Mouse (Mus musculus): ENCODE results near the gene Pecr.
"Not testable (repeated sequence)": the region's sequence is repeated elsewhere in the genome, so short reads cannot be mapped to it uniquely, and the experiment has no call there.

The Pecr gene

DNA sequence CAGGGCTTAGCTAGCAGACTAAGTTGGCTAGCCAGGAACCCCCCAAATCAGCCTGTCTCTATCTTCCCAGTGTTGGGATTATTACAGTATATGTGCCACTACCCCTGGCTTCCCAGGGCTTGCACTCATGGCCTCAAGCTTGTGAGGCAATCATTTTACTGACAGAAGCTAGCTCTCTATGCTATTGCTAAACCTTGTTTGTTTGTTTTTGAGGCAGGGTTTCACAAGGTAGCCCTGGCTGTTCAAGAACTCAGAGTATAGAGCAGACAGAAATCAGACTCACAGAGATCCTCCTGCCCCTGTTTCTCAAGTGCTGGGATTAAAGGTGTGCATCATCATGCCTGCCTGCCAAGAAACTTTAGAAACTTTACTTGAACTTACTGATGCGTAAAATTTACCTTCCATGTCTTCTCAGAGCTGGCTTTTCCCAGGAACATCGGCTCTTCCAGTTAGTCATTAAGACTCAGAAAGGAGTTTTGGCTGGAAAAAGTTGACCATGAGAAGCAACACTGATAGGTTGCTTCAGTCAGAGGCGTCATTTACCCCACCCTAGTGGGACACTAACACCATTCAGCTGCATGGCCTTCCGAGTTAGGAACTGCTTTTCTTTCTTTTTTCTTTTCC is 4.5 kb upstream of the Pecr start:
- no peak for DNase-seq (ENCODE audit: low read depth, low spot score)

DNA sequence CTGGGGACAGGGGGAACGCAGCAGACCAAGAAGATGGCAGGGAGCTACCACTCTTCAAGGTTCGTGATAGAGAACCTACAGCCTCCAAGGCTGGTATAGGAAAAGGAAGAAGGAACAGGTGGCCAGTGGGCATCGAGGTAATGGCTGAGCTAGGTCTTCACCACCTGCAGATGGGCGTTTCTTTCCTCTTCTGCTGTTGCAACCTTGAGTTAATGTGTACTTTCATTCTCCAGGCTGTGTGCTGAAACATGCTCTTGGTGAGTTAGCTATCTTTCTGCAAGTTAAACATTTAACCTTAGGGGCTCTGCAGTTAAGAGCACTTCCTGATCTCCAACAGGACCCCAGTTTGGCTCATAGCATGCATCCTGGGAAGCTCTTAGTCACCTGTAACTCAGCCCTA is 3.8 kb upstream of the Pecr start:
- no peak for DNase-seq (ENCODE audit: low read depth, low spot score)

DNA sequence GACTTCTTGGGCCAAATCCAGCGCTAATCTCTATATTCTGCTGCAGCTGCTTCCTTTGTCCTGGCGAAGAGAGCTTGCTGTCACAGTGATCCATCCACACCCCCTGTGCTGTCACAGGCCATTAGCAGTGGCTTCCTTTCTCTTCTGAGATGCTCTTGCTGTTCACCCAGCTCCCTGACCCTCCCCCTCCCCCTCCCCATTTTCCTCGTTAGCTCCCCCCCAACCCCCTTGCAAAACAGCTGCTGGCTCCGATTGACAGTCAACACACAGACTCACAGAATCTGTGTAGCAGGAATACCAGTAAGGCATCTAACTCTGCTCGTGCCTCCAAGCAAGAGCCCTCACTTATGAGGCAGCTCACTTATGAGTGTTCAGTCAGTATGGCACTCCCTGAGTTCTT is 2.8 kb upstream of the Pecr start:
- DNase-seq (ENCODE audit: low read depth, low spot score), result no peak

DNA sequence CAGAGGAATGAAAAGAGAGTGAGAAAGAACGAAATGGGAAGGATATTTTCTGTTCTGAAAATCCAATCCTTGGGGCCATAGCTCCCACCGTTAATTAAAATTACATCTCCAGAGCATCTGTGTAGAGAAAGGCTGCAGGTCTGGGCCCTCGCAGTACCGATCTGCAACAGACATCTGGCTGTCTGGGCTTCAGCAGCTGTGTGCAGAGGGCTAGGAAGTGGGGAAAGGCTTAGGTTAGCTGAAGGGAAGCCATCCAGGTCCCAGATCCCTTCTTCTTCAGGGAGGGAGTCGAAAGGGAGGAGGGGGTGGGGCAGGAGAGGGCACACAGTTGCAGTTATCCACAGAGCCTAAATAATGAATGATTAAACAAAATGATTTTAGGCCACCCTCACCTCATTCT is 425 bp upstream of the Pecr start:
- no peak for DNase-seq (ENCODE audit: low read depth, low spot score)

DNA sequence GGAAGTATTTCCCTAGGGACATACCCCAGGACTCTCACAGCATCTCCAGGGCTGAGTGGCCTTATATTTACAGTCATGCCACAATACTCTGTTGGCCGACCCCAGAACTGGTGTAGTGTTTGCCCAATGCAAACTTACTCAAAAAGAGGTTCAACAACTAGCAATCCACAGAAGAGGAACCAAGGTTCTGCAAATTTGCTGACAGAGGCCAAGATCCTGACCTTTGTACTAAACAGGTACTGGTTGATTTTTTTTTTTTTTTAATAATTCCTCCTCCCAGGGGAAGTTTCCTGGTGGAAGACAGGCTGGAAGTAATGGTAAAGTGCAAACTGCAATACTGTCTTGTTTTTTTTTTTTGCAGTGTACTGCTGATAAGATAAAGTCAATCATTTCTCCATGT is 1.5 kb downstream of the Pecr start:
- no peak for DNase-seq (ENCODE audit: low read depth, low spot score)

DNA sequence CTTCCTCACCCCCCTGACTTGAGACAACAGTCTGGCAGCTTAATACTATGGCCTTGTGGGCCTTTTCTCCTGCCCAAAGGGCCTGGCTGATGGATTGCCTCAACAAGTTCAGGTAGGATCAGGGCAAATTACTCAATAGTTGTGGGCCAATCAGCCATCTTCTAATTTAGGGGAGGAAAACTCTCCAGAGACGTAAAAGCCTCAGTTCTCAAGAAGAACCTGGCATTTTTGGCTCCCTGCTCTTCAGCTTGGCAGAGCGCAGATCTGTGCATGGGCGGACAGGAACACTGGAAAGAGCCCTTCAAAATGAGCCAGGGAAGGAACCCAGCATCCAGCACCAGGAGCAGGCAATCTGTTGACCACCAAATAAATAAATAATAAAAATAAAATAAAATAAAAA is 6.0 kb downstream of the Pecr start:
- no peak for DNase-seq (ENCODE audit: low read depth, low spot score)

DNA sequence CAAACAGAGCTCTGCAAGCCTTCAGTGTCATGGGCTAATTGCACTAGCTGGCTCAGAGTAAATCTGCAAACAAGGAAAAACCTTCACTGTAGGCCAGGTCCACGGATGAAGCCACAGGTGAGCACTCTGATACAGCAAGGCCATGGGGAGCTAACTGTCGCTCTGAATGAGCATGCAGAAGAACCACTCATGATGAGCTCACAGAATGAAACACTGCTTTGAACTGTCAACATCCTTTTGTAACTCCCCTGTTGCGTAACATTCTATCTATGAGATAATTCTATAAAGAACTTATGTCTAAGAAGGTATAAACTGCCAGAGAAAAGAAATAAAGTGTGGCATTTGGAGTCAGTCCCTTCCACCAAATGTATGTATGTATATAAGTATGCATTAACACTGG is 21.0 kb downstream of the Pecr start:
- no peak for DNase-seq (ENCODE audit: low read depth, low spot score)

DNA sequence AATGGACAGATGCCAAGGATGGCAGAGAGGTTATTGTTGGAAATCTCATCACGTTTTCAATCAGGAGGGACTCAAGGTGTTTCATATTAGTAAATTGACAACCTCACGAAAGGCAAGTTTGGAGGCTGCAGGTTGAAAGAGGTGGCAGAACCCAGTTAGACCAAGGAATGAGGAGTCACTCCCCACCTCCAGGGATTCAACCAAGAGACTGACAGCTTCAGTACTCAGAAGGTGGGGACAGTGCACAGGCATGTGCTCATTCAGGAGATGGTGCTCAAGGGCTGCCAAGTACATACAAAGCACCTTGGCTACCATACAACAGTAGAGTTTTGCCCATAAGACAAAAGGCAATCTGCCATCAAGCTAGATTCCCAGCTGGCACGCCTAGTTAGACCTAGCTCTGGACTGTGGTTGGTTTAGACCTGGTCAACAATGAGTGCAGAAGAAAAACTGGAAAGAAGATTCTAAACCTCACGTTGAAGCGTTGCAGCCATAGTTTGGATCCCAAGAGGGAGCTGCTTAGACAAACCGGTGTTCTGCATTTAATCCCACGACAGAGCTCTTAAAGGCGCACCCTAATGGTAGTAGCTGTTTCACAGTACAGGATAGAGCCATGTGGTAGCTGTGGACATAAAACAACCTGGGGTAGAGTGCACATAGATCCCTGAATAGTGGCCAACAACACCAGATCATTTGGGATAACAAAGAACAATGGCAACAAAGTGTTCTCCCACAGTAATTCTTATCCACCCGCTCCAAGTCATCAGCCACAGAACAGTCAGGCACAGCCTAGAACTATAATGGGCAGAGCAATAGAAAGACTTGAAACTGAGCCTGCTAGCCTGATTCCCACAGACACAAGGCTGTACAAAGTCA is 27.5 kb downstream of the Pecr start:
- no peak for DNase-seq (ENCODE audit: low read depth, low spot score)

DNA sequence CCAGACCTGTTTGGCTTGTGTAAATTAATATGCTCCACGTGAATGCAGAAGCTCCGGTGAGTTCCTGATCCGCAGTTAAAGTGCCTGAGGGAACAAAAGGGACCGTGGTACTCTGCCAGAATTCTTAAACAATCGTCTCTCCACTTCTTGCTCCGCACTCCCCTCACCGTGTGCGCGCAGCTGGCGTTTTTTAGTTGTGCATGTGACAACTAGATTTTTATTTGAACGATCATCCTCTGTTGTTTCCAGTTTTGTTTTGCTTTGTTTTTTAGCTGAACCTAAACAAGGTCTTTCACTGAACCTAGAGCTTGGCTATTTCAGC is 28.3 kb downstream of the Pecr start:
- DNase-seq (ENCODE audit: low read depth, low spot score), result no peak

DNA sequence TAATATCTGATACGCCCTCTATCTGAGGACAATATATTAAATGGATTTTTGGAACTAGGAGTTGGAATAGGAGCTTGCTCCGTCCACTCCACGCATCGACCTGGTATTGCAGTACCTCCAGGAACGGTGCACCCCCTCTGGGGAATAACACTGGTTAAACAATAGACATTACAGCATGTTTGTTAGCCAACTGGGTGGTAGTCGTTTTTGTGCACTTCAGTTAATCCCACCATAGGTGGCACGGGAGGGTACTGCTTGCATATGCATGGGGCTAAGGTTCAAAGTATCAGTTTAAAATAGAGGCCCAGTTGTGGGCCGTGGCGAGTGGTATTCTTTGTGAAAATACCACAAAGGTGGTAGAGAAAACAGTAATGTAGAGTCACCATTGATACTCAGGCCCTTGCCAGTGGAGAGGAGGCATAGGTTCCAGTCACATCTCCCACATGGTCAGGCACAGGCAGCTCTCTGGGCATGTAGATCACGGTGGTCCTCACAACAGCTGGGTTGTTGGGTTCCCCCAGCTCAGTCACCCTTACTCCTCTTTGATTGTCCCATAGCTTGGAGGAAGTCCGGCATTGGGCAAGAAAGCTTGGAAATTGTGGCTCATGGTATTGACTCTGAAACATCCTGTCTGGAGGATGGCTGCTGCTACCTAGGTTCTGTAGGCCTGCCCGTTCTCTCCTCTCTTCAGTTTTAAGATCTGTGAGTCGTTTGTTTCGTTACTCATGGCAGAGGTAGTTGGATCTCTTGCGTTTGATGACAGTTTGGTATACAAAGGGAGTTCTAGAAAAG is 28.9 kb downstream of the Pecr start:
- peak; percentile 71 for DNase-seq (ENCODE audit: low read depth, low spot score)

DNA sequence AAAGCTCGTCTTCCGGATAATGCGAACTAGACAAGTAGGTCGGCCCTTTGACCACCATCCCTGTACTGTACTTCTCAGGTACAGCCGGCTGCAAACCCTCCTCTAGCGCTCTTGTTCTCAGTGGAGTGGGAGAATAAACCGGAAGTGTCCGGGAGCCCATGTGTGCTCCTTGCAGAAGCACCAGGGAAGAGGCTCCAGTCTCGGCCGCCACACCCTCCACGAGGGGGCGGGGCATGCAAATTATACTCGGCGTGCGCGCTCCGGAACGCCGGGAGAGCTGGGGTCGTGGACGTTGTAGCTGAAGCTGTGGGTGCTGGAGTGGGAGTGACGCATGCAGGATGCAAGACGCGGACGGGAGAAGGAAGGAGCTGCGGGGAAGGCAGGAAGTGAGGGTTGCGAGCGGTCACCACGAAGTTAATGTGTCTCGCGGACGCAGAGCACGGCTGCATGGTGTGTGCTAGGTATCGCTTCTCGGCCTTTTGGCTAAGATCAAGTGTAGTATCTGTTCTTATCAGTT is 29.5 kb downstream of the Pecr start:
- DNase-seq (ENCODE audit: low read depth, low spot score), result peak; percentile 89

DNA sequence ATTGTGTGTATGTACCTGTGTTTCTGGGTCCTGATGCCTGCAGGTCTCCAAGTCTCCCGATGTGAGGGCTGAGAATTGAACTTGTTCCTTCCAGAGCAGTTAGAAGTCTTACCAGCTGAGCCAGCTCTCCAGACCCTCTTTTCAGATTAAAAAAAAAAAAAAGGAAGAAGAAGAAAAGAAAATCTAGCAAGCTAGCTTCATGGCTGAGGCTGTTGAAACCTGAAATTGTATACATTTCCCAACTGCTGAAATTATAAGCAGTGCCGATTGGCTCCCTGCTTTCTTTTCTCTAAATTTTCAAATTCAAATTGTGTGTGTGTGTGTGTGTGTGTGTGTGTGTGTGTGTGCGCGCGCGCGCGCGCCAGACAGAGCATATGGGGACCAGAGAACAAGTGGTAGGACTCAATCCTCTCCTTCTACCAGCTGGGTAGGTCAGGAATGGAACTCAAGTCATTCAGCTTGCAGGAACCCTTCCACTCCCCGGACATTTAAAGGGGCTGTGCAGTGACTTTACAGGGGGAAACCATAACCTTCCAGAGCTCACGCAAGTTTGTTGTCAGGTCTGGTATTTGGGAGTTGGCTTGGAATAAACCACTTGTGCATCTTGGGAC is 30.1 kb downstream of the Pecr start:
- no peak for DNase-seq (ENCODE audit: low read depth, low spot score)

DNA sequence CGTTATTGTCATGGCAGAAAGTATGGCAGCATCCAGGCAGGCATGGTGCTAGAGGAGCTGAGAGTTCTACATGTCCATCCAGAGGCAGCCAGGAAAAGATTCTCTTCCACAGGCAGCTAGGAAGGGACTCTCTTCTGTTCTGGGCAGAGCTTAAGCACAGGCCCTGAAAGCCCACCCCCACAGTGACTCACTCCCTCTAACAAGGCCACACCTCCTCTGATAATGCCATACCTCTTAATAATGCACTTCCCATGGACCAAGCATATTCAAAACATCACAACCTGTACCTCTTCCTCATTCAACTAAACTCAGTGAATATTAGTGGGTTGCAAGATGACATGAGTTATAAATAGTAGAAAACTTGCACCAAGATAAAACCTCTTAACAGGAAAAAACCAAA is 32.3 kb downstream of the Pecr start:
- DNase-seq (ENCODE audit: low read depth, low spot score), result no peak

DNA sequence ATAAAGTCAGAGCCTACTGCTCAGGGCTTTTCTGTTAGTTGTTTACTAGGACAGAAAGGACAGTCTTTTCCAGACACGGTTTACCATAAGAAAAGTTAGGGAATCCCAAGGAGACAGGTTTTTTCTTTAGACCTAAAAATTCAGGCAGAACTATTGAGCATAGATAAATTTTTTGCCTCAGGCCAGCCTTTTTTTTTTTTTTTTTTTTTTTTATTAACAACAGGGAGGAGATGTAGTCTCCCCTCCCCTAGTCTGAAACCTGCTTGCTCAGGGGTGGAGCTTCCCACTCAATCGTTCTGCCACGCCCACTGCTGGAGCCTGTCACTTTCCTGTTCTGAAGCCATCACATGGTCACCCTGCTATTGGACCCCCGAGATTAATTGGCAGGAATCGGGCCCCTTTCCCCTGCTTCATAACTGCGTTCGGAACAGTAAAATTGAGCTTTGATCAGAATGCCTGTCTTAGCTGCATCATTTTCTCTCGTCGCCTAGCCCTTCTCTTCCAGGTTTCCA is 35.8 kb downstream of the Pecr start:
- DNase-seq (ENCODE audit: low read depth, low spot score), result not testable (repeated sequence)

DNA sequence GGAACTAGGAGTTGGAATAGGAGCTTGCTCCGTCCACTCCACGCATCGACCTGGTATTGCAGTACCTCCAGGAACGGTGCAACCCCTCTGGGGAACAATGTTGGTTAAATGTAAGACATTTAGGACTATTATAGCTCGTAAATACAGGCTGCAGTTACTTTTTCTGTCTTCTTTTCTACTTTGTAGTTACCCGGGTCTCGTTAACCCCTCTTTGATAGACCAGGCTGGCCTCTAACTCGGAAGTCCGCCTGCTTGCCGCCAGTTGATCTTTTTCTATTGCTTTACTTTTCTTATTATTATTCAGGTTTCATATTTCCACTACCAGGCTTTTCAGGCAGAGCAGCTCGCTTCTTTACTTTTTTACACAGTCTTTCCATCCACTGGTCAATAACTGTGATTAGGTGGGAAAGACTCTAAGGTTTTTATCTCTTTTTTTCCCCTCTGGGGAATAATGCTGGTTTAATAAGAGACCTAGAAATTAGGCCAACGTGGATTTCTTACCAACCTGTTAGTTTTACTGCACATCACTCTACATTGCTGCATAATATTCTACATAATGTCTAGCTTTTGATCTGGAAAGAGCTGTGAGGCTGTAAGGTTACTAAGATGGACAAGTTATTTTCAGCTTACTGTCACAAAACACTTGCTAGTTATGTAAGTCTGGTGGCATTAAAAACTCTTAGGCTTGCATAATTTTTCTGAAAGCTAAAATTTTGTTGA is 39.6 kb downstream of the Pecr start:
- peak; percentile 57 for DNase-seq (ENCODE audit: low read depth, low spot score)

DNA sequence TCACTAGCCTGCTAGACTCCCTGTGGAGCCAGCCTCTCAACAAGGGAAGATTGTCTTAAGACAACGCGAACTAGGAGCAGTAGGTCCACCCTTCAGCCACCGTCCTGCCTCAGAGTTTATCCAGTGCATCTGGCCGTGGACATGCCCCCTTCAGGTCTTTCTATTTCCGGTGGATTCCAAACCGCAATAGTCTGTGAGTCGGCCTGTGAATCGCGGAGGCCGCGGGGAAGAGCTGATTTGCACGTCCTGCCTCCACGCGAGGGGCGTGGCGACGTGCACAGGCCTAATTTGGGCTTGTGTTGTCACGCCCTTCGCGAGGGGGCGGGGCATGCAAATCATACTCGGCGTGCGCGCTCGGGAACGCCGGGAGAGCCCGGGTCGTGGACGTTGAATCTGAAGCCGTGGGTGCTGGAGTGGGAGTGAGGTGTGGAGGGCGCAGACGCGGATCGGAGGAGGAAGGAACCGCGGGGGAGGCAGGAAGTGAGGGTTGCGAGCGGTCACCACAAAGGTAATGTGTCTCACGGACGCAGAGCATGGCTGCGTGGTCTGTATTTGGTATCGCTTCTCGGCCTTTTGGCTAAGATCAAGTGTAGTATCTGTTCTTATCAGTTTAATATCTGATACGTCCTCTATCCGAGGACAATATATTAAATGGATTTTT is 40.3 kb downstream of the Pecr start:
- DNase-seq (ENCODE audit: low read depth, low spot score), result peak; percentile 97

DNA sequence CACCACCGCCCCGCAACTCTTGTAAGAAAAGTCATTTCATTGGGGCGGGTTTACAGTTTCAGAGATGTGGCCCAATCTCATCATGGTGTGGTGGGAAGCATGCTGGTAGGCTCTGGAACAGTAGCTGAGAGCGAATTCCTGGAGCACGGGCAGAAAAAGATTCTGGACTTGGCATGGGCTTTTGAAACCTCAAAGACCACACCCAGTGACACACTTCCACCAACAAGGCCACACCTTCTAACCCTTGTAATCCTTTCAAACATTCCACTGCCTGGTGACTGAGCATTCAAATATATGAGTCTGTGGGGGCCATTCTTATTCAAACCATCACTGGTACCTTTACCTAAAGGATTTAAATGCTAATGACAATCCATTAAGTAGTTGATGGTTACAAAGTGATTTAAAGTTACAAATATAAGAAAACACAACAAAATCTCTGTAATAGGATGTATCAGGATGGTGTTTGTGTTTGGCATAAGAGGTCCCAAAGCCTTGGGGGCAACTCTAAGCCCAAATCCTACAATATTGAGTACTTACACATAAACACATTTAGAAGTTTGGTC is 41.5 kb downstream of the Pecr start:
- DNase-seq (ENCODE audit: low read depth, low spot score), result no peak

DNA sequence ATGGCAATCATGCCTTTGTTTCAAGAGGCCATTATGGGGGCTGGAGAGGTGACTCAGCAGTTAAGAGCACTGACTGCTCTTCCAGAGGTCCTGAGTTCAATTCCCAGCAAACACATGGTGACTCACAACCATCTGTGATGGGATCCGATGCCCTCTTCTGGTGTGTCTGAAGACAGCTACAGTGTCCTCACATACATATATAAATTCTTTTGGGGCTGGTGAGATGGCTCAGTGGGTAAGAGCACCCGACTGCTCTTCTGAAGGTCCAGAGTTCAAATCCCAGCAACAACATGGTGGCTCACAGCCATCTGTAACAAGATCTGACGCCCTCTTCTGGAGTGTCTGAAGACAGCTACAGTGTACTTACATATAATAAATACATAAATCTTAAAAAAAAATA is 45.0 kb downstream of the Pecr start:
- not testable (repeated sequence) for DNase-seq (ENCODE audit: low read depth, low spot score)

DNA sequence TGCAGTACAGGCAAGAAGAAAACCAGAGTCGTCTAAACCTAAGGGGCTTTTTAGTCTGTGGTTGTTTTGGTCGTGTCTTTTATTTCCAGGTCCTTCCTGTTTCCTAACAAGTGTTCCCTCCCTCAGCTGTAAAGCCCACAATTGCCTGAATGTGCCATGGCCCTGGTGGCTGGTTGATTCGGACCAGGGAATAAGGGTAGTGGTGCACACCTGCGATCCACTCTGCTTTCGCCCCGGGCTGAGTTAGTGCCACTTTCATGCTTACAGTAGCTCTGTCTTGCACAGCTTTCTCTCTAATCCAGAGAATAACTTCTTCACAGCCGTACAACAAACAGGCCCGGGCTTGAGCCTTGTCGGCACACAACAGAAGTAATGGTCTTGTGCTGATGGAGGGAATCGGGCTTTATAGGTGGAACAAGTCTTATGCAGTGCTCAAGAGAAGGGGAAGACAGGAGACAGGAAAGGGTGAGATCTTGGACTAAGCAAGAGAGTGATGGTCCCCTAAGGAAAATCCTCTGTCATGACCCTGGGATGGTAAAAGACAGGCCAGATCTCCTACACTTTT is 46.0 kb downstream of the Pecr start:
- no peak for DNase-seq (ENCODE audit: low read depth, low spot score)
